Mouse (Mus musculus) kidney, postnatal 14 days (tissue): ENCODE measurements around the gene Gapvd1.

ENCODE experiments used
- DNase-seq: peaks from one replicate; pipeline ENCODE4 v3.0.0; 2022; ENCODE audit warnings: mixed read lengths

Gene Gapvd1

GRCm38 (mm10) chr2:34708675-34709074 is 46.4 kb downstream of the Gapvd1 start:
- no peak for DNase-seq

- no peak for DNase-seq
Measured at GRCm38 (mm10) chr2:34696592-34696991, 58.4 kb downstream of the Gapvd1 start.

- no peak for DNase-seq
Measured at GRCm38 (mm10) chr2:34692861-34693260, 62.2 kb downstream of the Gapvd1 start.

GRCm38 (mm10) chr2:34684076-34684870 is 70.8 kb downstream of the Gapvd1 start:
- DNase-seq: no peak

GRCm38 (mm10) chr2:34677976-34678375 is 77.1 kb downstream of the Gapvd1 start:
- no peak for DNase-seq

GRCm38 (mm10) chr2:34677061-34677460 is 78.0 kb downstream of the Gapvd1 start:
- DNase-seq: no peak

- DNase-seq: no peak
Measured at GRCm38 (mm10) chr2:34673846-34674245, 81.2 kb downstream of the Gapvd1 start.

- DNase-seq: peak; percentile 55
Measured at GRCm38 (mm10) chr2:34671385-34672026, 83.5 kb downstream of the Gapvd1 start.

GRCm38 (mm10) chr2:34670470-34670869 is 84.6 kb downstream of the Gapvd1 start:
- no peak for DNase-seq

GRCm38 (mm10) chr2:34669203-34669746 is 85.8 kb downstream of the Gapvd1 start:
- DNase-seq: no peak

GRCm38 (mm10) chr2:34668440-34669191 is 86.4 kb downstream of the Gapvd1 start:
- DNase-seq: no peak

GRCm38 (mm10) chr2:34667820-34668219 is 87.2 kb downstream of the Gapvd1 start:
- DNase-seq: no peak

GRCm38 (mm10) chr2:34647410-34647809 is 107.6 kb downstream of the Gapvd1 start:
- no peak for DNase-seq

GRCm38 (mm10) chr2:34646541-34646865 is 108.5 kb downstream of the Gapvd1 start:
- no peak for DNase-seq

GRCm38 (mm10) chr2:34645851-34646540 is 109.0 kb downstream of the Gapvd1 start:
- peak; percentile 80 for DNase-seq

- DNase-seq: no peak
Measured at GRCm38 (mm10) chr2:34644571-34645526, 110.2 kb downstream of the Gapvd1 start.

GRCm38 (mm10) chr2:34642351-34642750 is 112.7 kb downstream of the Gapvd1 start:
- no peak for DNase-seq

- DNase-seq: no peak
Measured at GRCm38 (mm10) chr2:34639725-34640124, 115.3 kb downstream of the Gapvd1 start.

GRCm38 (mm10) chr2:34638955-34639650 is 115.9 kb downstream of the Gapvd1 start:
- DNase-seq: peak; percentile 91

- no peak for DNase-seq
Measured at GRCm38 (mm10) chr2:34635249-34636165, 119.5 kb downstream of the Gapvd1 start.
